Mouse (Mus musculus) cerebellum, adult 2 months (tissue): ENCODE results near the gene Fgfr2. TPM values are rescaled to one million over a fixed set of nuclear protein-coding genes. Genes with fewer than 3 reads are reported as not detected.

ENCODE experiments used
- DNase-seq, 2 experiments: peaks; one replicate each; pipeline ENCODE4 v3.0.0; 2021
- H3K27ac ChIP-seq: fragments of 200-500 bp; 2 replicates; pipeline ENCODE4 v1.5.1; 2012; ENCODE audit warnings: low read length, control low read depth, inconsistent platforms; ENCODE audit not compliant: insufficient read depth
- H3K27me3 ChIP-seq: fragments of 200-500 bp; 2 replicates; pipeline ENCODE4 v1.6.1; 2012; ENCODE audit warnings: inconsistent platforms, mild to moderate bottlenecking, low read length, moderate library complexity; ENCODE audit not compliant: control insufficient read depth, insufficient read depth
- H3K4me1 ChIP-seq: fragments of 200-500 bp; 2 replicates; pipeline ENCODE4 v1.6.1; 2011; ENCODE audit warnings: low read length; ENCODE audit not compliant: control insufficient read depth, insufficient read depth
- H3K4me3 ChIP-seq: fragments of 200-500 bp; replicated peaks from 2 replicates; pipeline ENCODE3; 2011; ENCODE audit warnings: mild to moderate bottlenecking, low read depth, low read length, control low read depth; ENCODE audit not compliant: insufficient read depth
- CTCF ChIP-seq: fragments of 200-500 bp; IDR thresholded peaks from 2 replicates; pipeline ENCODE4 v1.5.1; 2011; ENCODE audit warnings: low read depth, mild to moderate bottlenecking, control low read depth, low read length, moderate library complexity, borderline replicate concordance; ENCODE audit not compliant: insufficient read depth
- POLR2A ChIP-seq: fragments of 200-500 bp; IDR thresholded peaks from 2 replicates; pipeline ENCODE4 v1.6.1; 2011; ENCODE audit warnings: low read length, control low read depth, borderline replicate concordance; ENCODE audit not compliant: insufficient read depth
- WGBS: fragments of 180-500 bp; shearing (Covaris S2); methylation state at CpG from one replicate; pipeline ENCODE4 v1.1.7; 2018; 5-methylcytosine and 5-hydroxymethylcytosine counted together
- polyA plus RNA-seq: library from polyadenylated mRNA; depleted of rRNA; stranded (reverse); fragments of >200 nt; gene quantifications from 2 replicates; pipeline ENCODE4 v1.2.3, GENCODE M21; 2012

Gene Fgfr2
- polyA plus RNA-seq, 1 experiment, result 95.3 TPM

- 90% methylated on average over 4 of the region's 4 CpGs for WGBS
- no peak for DNase-seq
- Histone ChIP-seq H3K4me1 (no peaks in the 10 kb centered on the region), H3K27me3 (no peaks in the 10 kb centered on the region), H3K4me3 (no peak overlapping the region), H3K27ac (no peak overlapping the region)
- TF ChIP-seq POLR2A (no peak), CTCF (no peak)
Observed at GRCm38 (mm10) chr7:131264251-131264650, 1858.9 kb downstream of the Fgfr2 start.

- DNase-seq, result no peak
- WGBS, result 25% methylated on average over 6 of the region's 6 CpGs
Observed at GRCm38 (mm10) chr7:131260946-131261345, 1862.2 kb downstream of the Fgfr2 start.

GRCm38 (mm10) chr7:131257309-131257708 lies 1865.8 kb downstream of the Fgfr2 start:
- no peak for DNase-seq
- H3K27me3 ChIP-seq, result no peaks in the 10 kb centered on the region
- WGBS, result 19% methylated on average over 1 of the region's 1 CpGs
- H3K4me1 ChIP-seq, result 0 out of 2 replicates have a peak, but pooled peaks cover 3% of the 10 kb centered on the region
- TF ChIP-seq POLR2A (no peak), CTCF (no peak)
- no peak overlapping the region for H3K27ac ChIP-seq
- H3K4me3 ChIP-seq, result no peak overlapping the region

More at GRCm38 (mm10) chr7:131260946-131261345, 1862.2 kb downstream of the Fgfr2 start:
- no peaks in the 10 kb centered on the region for H3K27me3 ChIP-seq
- no peak overlapping the region for H3K4me3 ChIP-seq
- TF ChIP-seq POLR2A (no peak), CTCF (no peak)
- 0 out of 2 replicates have a peak, but pooled peaks cover 3% of the 10 kb centered on the region for H3K4me1 ChIP-seq
- H3K27ac ChIP-seq, result no peak overlapping the region

- TF ChIP-seq POLR2A (no peak), CTCF (no peak)
- no peak overlapping the region for H3K27ac ChIP-seq
- no peaks in the 10 kb centered on the region for H3K27me3 ChIP-seq
- WGBS, result 65% methylated on average over 5 of the region's 5 CpGs
- 0 out of 2 replicates have a peak, but pooled peaks cover 3% of the 10 kb centered on the region for H3K4me1 ChIP-seq
- DNase-seq, result no peak
- no peak overlapping the region for H3K4me3 ChIP-seq
Observed at GRCm38 (mm10) chr7:131256841-131257240, 1866.3 kb downstream of the Fgfr2 start.

GRCm38 (mm10) chr7:131244993-131245392 lies 1878.2 kb downstream of the Fgfr2 start:
- Histone ChIP-seq H3K27me3 (no peaks in the 10 kb centered on the region), H3K4me1 (no peaks in the 10 kb centered on the region), H3K4me3 (no peak overlapping the region), H3K27ac (no peak overlapping the region)
- TF ChIP-seq POLR2A (no peak), CTCF (no peak)
- no peak for DNase-seq
- 46% methylated on average over 1 of the region's 1 CpGs for WGBS

- Histone ChIP-seq H3K27ac (no peak overlapping the region), H3K27me3 (no peaks in the 10 kb centered on the region), H3K4me3 (no peak overlapping the region), H3K4me1 (no peaks in the 10 kb centered on the region)
- no peak for TF ChIP-seq CTCF
- no peak for TF ChIP-seq POLR2A
- no peak for DNase-seq
Observed at GRCm38 (mm10) chr7:131236091-131236490, 1887.1 kb downstream of the Fgfr2 start.

- Histone ChIP-seq H3K27me3 (no peaks in the 10 kb centered on the region), H3K4me1 (no peaks in the 10 kb centered on the region), H3K4me3 (no peak overlapping the region), H3K27ac (no peak overlapping the region)
- 76% methylated on average over 5 of the region's 5 CpGs for WGBS
- no peak for DNase-seq
- TF ChIP-seq CTCF (no peak), POLR2A (no peak)
Observed at GRCm38 (mm10) chr7:131223086-131223485, 1900.1 kb downstream of the Fgfr2 start.

- Histone ChIP-seq H3K4me3 (no peak overlapping the region), H3K27me3 (no peaks in the 10 kb centered on the region), H3K27ac (no peak overlapping the region), H3K4me1 (no peaks in the 10 kb centered on the region)
- DNase-seq, result no peak
- TF ChIP-seq POLR2A (no peak), CTCF (no peak)
- WGBS, result 94% methylated on average over 14 of the region's 14 CpGs
Observed at GRCm38 (mm10) chr7:131187996-131188395, 1935.2 kb downstream of the Fgfr2 start.
